8 mouse cellular contexts compared by ENCODE assay signal in genomic region chr2:3546588-3546987, GRCm38 (mm10). TPM values are rescaled to one million over a fixed set of nuclear protein-coding genes. Genes with fewer than 3 reads are reported as not detected.
A peak's percentile ranks its signal among the peaks of the same experiment; 100 is the strongest.
DNase-seq lines count a peak whose midpoint lies in the region; ATAC-seq and TF ChIP-seq lines count a peak whose summit lies in the region.
"Had no signal": no experiment of that assay in that cellular context is flagged by ENCODE, and none has a peak within 500 bp of the region (broad histone marks: within the 10 kb centered on the region; RNA-seq: fewer than 3 reads in every experiment).

No protein-coding gene starts in this region.

- no peak overlapping the region for H3K27ac ChIP-seq in ES-Bruce4 (ENCODE audit: insufficient read depth, low read length)
- H3K27ac ChIP-seq in lung, postnatal 0 days (ENCODE audit: low read length), result no peak overlapping the region
- H3K27ac ChIP-seq: limb, embryonic 12.5 days had no signal

- no peaks in the 10 kb centered on the region for H3K27me3 ChIP-seq in ES-Bruce4 (ENCODE audit: control insufficient read depth, insufficient read depth, low read length, poor library complexity, severe bottlenecking)
- H3K27me3 ChIP-seq in lung, postnatal 0 days (replicated peaks; ENCODE audit: insufficient read depth, low read length), result no peaks in the 10 kb centered on the region
- H3K27me3 ChIP-seq: limb, embryonic 12.5 days had no signal

- no peak overlapping the region for H3K9ac ChIP-seq in ES-Bruce4 (ENCODE audit: low read depth, poor library complexity, severe bottlenecking)
- H3K9ac ChIP-seq in lung, postnatal 0 days (replicated peaks; ENCODE audit: low read depth), result no peak overlapping the region
- H3K9ac ChIP-seq: limb, embryonic 12.5 days had no signal

- no peak for ATAC-seq in lung, postnatal 0 days

- DNase-seq in B cell, adult 2 months, result peak; percentile 75 to 76
- peak; percentile 53 for DNase-seq in c-Kit-positive CD71-negative TER-119-negative erythroid progenitor cells, embryonic 14.5 days (ENCODE audit: low read depth)
- peak; percentile 49 to 53 for DNase-seq in frontal cortex, postnatal 36 days (ENCODE audit: low spot score in 2 of 2)
- peak; percentile 67 to 68 for DNase-seq in kidney, postnatal 25 days
- DNase-seq in lung, postnatal 0 days (ENCODE audit: low spot score), result peak; percentile 73
- peak; percentile 18 for DNase-seq in right cerebral cortex, postnatal 36 days (ENCODE audit: low spot score in 2 of 2)

- TF ChIP-seq CTCF in ES-Bruce4 (IDR thresholded peaks at IDR 0.05; ENCODE audit: low read depth, low read length), result peak; percentile 83
- peak; percentile 89 for TF ChIP-seq CTCF in lung, postnatal 0 days (IDR thresholded peaks at IDR 0.05)

- no peak for TF ChIP-seq POLR2A in ES-Bruce4 (IDR thresholded peaks at IDR 0.05; ENCODE audit: insufficient read depth, low read length)

- no peak overlapping the region for H3K4me3 ChIP-seq in ES-Bruce4 (ENCODE audit: low read depth, low read length)
- no peak overlapping the region for H3K4me3 ChIP-seq in lung, postnatal 0 days (ENCODE audit: low read depth, low read length)
- H3K4me3 ChIP-seq: limb, embryonic 12.5 days had no signal

- no peaks in the 10 kb centered on the region for H3K4me1 ChIP-seq in ES-Bruce4 (ENCODE audit: control insufficient read depth, insufficient read depth, low read length)
- H3K4me1 ChIP-seq in lung, postnatal 0 days (ENCODE audit: insufficient read depth, low read depth, low read length), result no peaks in the 10 kb centered on the region

- H3K36me3 ChIP-seq in ES-Bruce4 (ENCODE audit: control insufficient read depth, insufficient read depth, low read length, poor library complexity, severe bottlenecking), result no peaks in the 10 kb centered on the region
- no peaks in the 10 kb centered on the region for H3K36me3 ChIP-seq in lung, postnatal 0 days (ENCODE audit: insufficient read depth, low read length)
- H3K36me3 ChIP-seq: limb, embryonic 12.5 days had no signal

- WGBS in lung, postnatal 0 days, result under 1% methylated on average over 4 of the region's 4 CpGs

- TF ChIP-seq EP300 in ES-Bruce4 (IDR thresholded peaks at IDR 0.05; ENCODE audit: insufficient read depth, low read depth, low read length), result no peak
- no peak for TF ChIP-seq EP300 in lung, postnatal 0 days (IDR thresholded peaks at IDR 0.05)

- no peak overlapping the region for H3K4me2 ChIP-seq in lung, postnatal 0 days (replicated peaks; ENCODE audit: low read depth, low read length)
- H3K4me2 ChIP-seq: limb, embryonic 12.5 days had no signal

- H3K9me3 ChIP-seq in ES-Bruce4 (replicated peaks; ENCODE audit: control insufficient read depth, insufficient read depth, low read length, poor library complexity, severe bottlenecking), result no peaks in the 10 kb centered on the region
- no peaks in the 10 kb centered on the region for H3K9me3 ChIP-seq in lung, postnatal 0 days (ENCODE audit: low read length)

RNA-seq across cellular contexts. Expression of gene Fam107b, which starts 23.7 kb away (rescaled TPM):
- polyA plus RNA-seq in ES-Bruce4 (2011; ENCODE audit: insufficient read depth, insufficient read length, low read depth, missing spikeins), result 46.0 and 54.4 TPM in 2 replicates
- 20.0 and 20.5 TPM in 2 replicates for polyA plus RNA-seq in lung, postnatal 0 days (2015; fragmentation: Nextera tagmentation; extraction: Ambion mirVana)

RNA-seq across cellular contexts. Expression of gene Cdnf, which starts 33.8 kb away (rescaled TPM):
- 0.79 and 1.4 TPM in 2 replicates for polyA plus RNA-seq in ES-Bruce4 (2011; ENCODE audit: insufficient read depth, insufficient read length, low read depth, missing spikeins)
- 0.42 and 0.49 TPM in 2 replicates for polyA plus RNA-seq in lung, postnatal 0 days (2015; fragmentation: Nextera tagmentation; extraction: Ambion mirVana)

RNA-seq across cellular contexts. Expression of gene Hspa14, which starts 34.0 kb away (rescaled TPM):
- 111 and 128 TPM in 2 replicates for polyA plus RNA-seq in ES-Bruce4 (2011; ENCODE audit: insufficient read depth, insufficient read length, low read depth, missing spikeins)
- polyA plus RNA-seq in lung, postnatal 0 days (2015; fragmentation: Nextera tagmentation; extraction: Ambion mirVana), result 46.8 and 46.9 TPM in 2 replicates

RNA-seq across cellular contexts. Expression of gene Gm45902, which starts 34.0 kb away (rescaled TPM):
- 4.4 and 4.7 TPM in 2 replicates for polyA plus RNA-seq in ES-Bruce4 (2011; ENCODE audit: insufficient read depth, insufficient read length, low read depth, missing spikeins)
- 0.94 and 1.0 TPM in 2 replicates for polyA plus RNA-seq in lung, postnatal 0 days (2015; fragmentation: Nextera tagmentation; extraction: Ambion mirVana)

Comparison
In these comparisons a context has a peak if more than half of its experiments do, and no peak if none do; other contexts are left out.
1. DNase-seq: peak in every context shown above with its lines; median percentile 76 in B cell, adult 2 months; 73 in lung, postnatal 0 days; 68 in kidney, postnatal 25 days; 53 in c-Kit-positive CD71-negative TER-119-negative erythroid progenitor cells, embryonic 14.5 days; 51 in frontal cortex, postnatal 36 days; 18 in right cerebral cortex, postnatal 36 days.